Mouse (Mus musculus) bone marrow macrophage, adult 2 months (primary cell): ENCODE measurements around the gene Dapk3.

Experiments used
- CTCF ChIP-seq: IDR thresholded peaks from 2 replicates; pipeline ENCODE4 v1.5.1; 2012; ENCODE audit warnings: low read depth, mild to moderate bottlenecking, low read length, moderate library complexity
- POLR2A ChIP-seq: IDR thresholded peaks from 2 replicates; pipeline ENCODE4 v1.6.1; 2012; ENCODE audit warnings: mild to moderate bottlenecking, low read depth, low read length, borderline replicate concordance

- TF ChIP-seq CTCF: peak; percentile 98
- TF ChIP-seq POLR2A: no peak
Observed at GRCm38 (mm10) chr10:81240876-81241275, 58.1 kb downstream of the Dapk3 start.
